ENCODE assay signal across 9 mouse cellular contexts in the genomic region with DNA sequence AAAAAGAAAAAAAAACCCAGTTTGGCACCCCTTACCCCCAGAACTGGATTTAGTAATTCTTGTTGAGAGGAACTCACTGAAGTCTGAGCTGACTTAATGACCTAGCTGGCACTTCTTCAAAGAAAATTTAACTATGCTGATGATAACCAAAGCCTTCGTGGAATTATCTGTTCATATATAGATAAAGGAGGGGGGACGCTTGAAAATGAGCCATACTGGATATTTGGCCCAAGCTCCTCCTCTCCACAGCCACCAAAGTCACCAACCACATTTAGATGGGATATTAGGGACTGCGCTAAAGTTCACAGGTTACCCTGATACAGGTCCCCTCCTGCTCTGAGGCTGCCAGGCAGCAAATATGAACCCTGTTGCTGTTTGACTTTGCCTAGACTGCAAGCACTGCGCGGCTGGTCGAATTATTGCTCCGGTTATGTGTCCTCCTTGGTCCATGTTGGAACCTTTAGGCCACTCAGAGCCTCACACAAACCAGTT. TPM values are rescaled to one million over a fixed set of nuclear protein-coding genes. Genes with fewer than 3 reads are reported as not detected.
DNase-seq lines count a peak whose midpoint lies in the region; ATAC-seq lines count a peak whose summit lies in the region.
"Had no signal": no experiment of that assay in that cellular context is flagged by ENCODE, and none has a peak within 500 bp of the region (broad histone marks: within the 10 kb centered on the region; RNA-seq: fewer than 3 reads in every experiment).

No protein-coding gene starts in this region.

- 50% methylated on average over 7 of the region's 7 CpGs for WGBS in forebrain, embryonic 10.5 days
- 60% methylated on average over 7 of the region's 7 CpGs for WGBS in forebrain, embryonic 15.5 days
- WGBS in neural tube, embryonic 11.5 days, result 62% methylated on average over 7 of the region's 7 CpGs
- WGBS in intestine, embryonic 16.5 days, result 50% methylated on average over 7 of the region's 7 CpGs
- WGBS in stomach, embryonic 14.5 days, result 64% methylated on average over 7 of the region's 7 CpGs
- WGBS in midbrain, embryonic 13.5 days, result 62% methylated on average over 7 of the region's 7 CpGs

- H3K27me3 ChIP-seq in forebrain, embryonic 10.5 days (ENCODE audit: poor library complexity, severe bottlenecking), result peaks cover 41% of the 10 kb centered on the region
- no peaks in the 10 kb centered on the region for H3K27me3 ChIP-seq in forebrain, embryonic 15.5 days
- 0 out of 2 replicates have a peak, but pooled peaks cover 3% of the 10 kb centered on the region for H3K27me3 ChIP-seq in neural tube, embryonic 11.5 days (ENCODE audit: control insufficient read depth, insufficient read depth, low read length)
- no peaks in the 10 kb centered on the region for H3K27me3 ChIP-seq in intestine, embryonic 16.5 days (replicated peaks; ENCODE audit: control insufficient read depth, insufficient read depth, low read length)
- H3K27me3 ChIP-seq in stomach, embryonic 14.5 days (ENCODE audit: control insufficient read depth, insufficient read depth, low read length), result no peaks in the 10 kb centered on the region
- peaks cover 15% of the 10 kb centered on the region for H3K27me3 ChIP-seq in midbrain, embryonic 13.5 days

- DNase-seq in forebrain, embryonic 10.5 days (ENCODE audit: extremely low spot score, low spot score), result no peak
- no peak for DNase-seq in neural tube, embryonic 11.5 days (ENCODE audit: low spot score)
- DNase-seq in neural tube, embryonic 10.5 days (ENCODE audit: extremely low spot score, low spot score), result no peak
- DNase-seq in yolk sac, embryonic 10.5 days (ENCODE audit: low spot score), result no peak

- H3K4me2 ChIP-seq in forebrain, embryonic 15.5 days (replicated peaks), result no peak overlapping the region
- H3K4me2 ChIP-seq in neural tube, embryonic 11.5 days (ENCODE audit: low read depth), result peak overlapping the region; percentile 65; the same call in 1 of the 2 replicates
- peak overlapping the region; percentile 84 for H3K4me2 ChIP-seq in intestine, embryonic 16.5 days (ENCODE audit: low read depth, low read length)
- peak overlapping the region; percentile 81 for H3K4me2 ChIP-seq in stomach, embryonic 14.5 days (replicated peaks; ENCODE audit: low read depth, low read length)
- H3K4me2 ChIP-seq in midbrain, embryonic 13.5 days (replicated peaks), result no peak overlapping the region

- no peaks in the 10 kb centered on the region for H3K9me3 ChIP-seq in forebrain, embryonic 10.5 days
- no peaks in the 10 kb centered on the region for H3K9me3 ChIP-seq in forebrain, embryonic 15.5 days
- H3K9me3 ChIP-seq in neural tube, embryonic 11.5 days (ENCODE audit: control insufficient read depth, low read length), result no peaks in the 10 kb centered on the region
- no peaks in the 10 kb centered on the region for H3K9me3 ChIP-seq in intestine, embryonic 16.5 days (ENCODE audit: control insufficient read depth, low read length)
- no peaks in the 10 kb centered on the region for H3K9me3 ChIP-seq in stomach, embryonic 14.5 days (ENCODE audit: control insufficient read depth, low read depth, low read length)
- no peaks in the 10 kb centered on the region for H3K9me3 ChIP-seq in midbrain, embryonic 13.5 days
- H3K9me3 ChIP-seq: midbrain, embryonic 12.5 days had no signal

- peaks cover 15% of the 10 kb centered on the region for H3K4me1 ChIP-seq in forebrain, embryonic 10.5 days
- peaks cover 10% of the 10 kb centered on the region; the same call in 1 of the 2 replicates for H3K4me1 ChIP-seq in forebrain, embryonic 15.5 days
- H3K4me1 ChIP-seq in neural tube, embryonic 11.5 days (ENCODE audit: control insufficient read depth, insufficient read depth, low read length), result no peaks in the 10 kb centered on the region
- no peaks in the 10 kb centered on the region; the same call in 1 of the 2 replicates for H3K4me1 ChIP-seq in intestine, embryonic 16.5 days (ENCODE audit: control insufficient read depth, insufficient read depth, low read length)
- H3K4me1 ChIP-seq in stomach, embryonic 14.5 days (ENCODE audit: control insufficient read depth, insufficient read depth, low read length), result no peaks in the 10 kb centered on the region
- peaks cover 11% of the 10 kb centered on the region for H3K4me1 ChIP-seq in midbrain, embryonic 13.5 days (replicated peaks)

- ATAC-seq in forebrain, embryonic 15.5 days (replicated peaks), result no peak
- ATAC-seq in neural tube, embryonic 11.5 days (ENCODE audit: insufficient read depth, low FRiP score, low TSS enrichment), result no peak
- ATAC-seq in intestine, embryonic 16.5 days, result no peak
- no peak for ATAC-seq in stomach, embryonic 14.5 days (ENCODE audit: insufficient number of reproducible peaks, insufficient read depth, low FRiP score, low read depth)
- ATAC-seq in midbrain, embryonic 13.5 days, result no peak

- H3K36me3 ChIP-seq in forebrain, embryonic 10.5 days (replicated peaks), result no peaks in the 10 kb centered on the region
- no peaks in the 10 kb centered on the region for H3K36me3 ChIP-seq in forebrain, embryonic 15.5 days
- no peaks in the 10 kb centered on the region for H3K36me3 ChIP-seq in neural tube, embryonic 11.5 days (ENCODE audit: control insufficient read depth, insufficient read depth, low read length)
- H3K36me3 ChIP-seq in intestine, embryonic 16.5 days (ENCODE audit: control insufficient read depth, insufficient read depth, low read length), result no peaks in the 10 kb centered on the region
- H3K36me3 ChIP-seq in stomach, embryonic 14.5 days (ENCODE audit: control insufficient read depth, insufficient read depth, low read length), result no peaks in the 10 kb centered on the region
- no peaks in the 10 kb centered on the region for H3K36me3 ChIP-seq in midbrain, embryonic 13.5 days
- H3K36me3 ChIP-seq: midbrain, embryonic 12.5 days had no signal

- no peak overlapping the region for H3K9ac ChIP-seq in forebrain, embryonic 15.5 days (replicated peaks)
- H3K9ac ChIP-seq in neural tube, embryonic 11.5 days (ENCODE audit: low read length), result no peak overlapping the region
- peak overlapping the region; percentile 72 for H3K9ac ChIP-seq in intestine, embryonic 16.5 days (ENCODE audit: low read depth, low read length)
- H3K9ac ChIP-seq in stomach, embryonic 14.5 days (replicated peaks; ENCODE audit: low read depth, low read length), result no peak overlapping the region
- no peak overlapping the region for H3K9ac ChIP-seq in midbrain, embryonic 13.5 days (replicated peaks)

- H3K4me3 ChIP-seq in forebrain, embryonic 10.5 days, result peak overlapping the region; percentile 60; the same call in 1 of the 2 replicates
- no peak overlapping the region for H3K4me3 ChIP-seq in forebrain, embryonic 15.5 days
- no peak overlapping the region for H3K4me3 ChIP-seq in neural tube, embryonic 11.5 days (ENCODE audit: low read depth, low read length)
- peak overlapping the region; percentile 62 for H3K4me3 ChIP-seq in intestine, embryonic 16.5 days (ENCODE audit: low read length)
- peak overlapping the region; percentile 31 for H3K4me3 ChIP-seq in stomach, embryonic 14.5 days (ENCODE audit: low read depth, low read length)
- H3K4me3 ChIP-seq in midbrain, embryonic 13.5 days (replicated peaks), result no peak overlapping the region

- H3K27ac ChIP-seq in forebrain, embryonic 10.5 days, result no peak overlapping the region
- H3K27ac ChIP-seq in forebrain, embryonic 15.5 days (replicated peaks), result no peak overlapping the region
- no peak overlapping the region for H3K27ac ChIP-seq in neural tube, embryonic 11.5 days (ENCODE audit: low read depth, low read length)
- 0 out of 2 replicates have a peak overlapping the region, but pooled peaks have one; percentile 15 for H3K27ac ChIP-seq in intestine, embryonic 16.5 days (ENCODE audit: low read length)
- H3K27ac ChIP-seq in stomach, embryonic 14.5 days (ENCODE audit: low read length), result no peak overlapping the region
- no peak overlapping the region for H3K27ac ChIP-seq in midbrain, embryonic 13.5 days
- H3K27ac ChIP-seq: midbrain, embryonic 12.5 days had no signal

RNA-seq across cellular contexts. Expression of gene Cd44, which starts 1.2 kb away (rescaled TPM):
- 2.3 and 2.8 TPM in 2 replicates for polyA plus RNA-seq in forebrain, embryonic 10.5 days (2016; fragmentation: Nextera tagmentation; extraction: Ambion mirVana)
- 1.4 and 1.9 TPM in 2 replicates for polyA plus RNA-seq in forebrain, embryonic 15.5 days (2015; fragmentation: Nextera tagmentation; extraction: Ambion mirVana)
- polyA plus RNA-seq in neural tube, embryonic 11.5 days (2014; fragmentation: Nextera tagmentation; extraction: Ambion mirVana), result 2.0 and 2.2 TPM in 2 replicates
- polyA plus RNA-seq in intestine, embryonic 16.5 days (2015; fragmentation: Nextera tagmentation; extraction: Ambion mirVana), result 11.8 and 12.5 TPM in 2 replicates
- 11.3 and 15.4 TPM in 2 replicates for polyA plus RNA-seq in stomach, embryonic 14.5 days (2014; fragmentation: Nextera tagmentation; extraction: Ambion mirVana)
- 1.5 and 2.1 TPM in 2 replicates for polyA plus RNA-seq in midbrain, embryonic 13.5 days (2015; fragmentation: Nextera tagmentation; extraction: Ambion mirVana)

Comparison
In these comparisons a context has a peak if more than half of its experiments do, and no peak if none do; other contexts are left out.
1. H3K4me3 ChIP-seq: peak in forebrain, embryonic 10.5 days (single experiment), intestine, embryonic 16.5 days (single experiment) and stomach, embryonic 14.5 days (single experiment); none in forebrain, embryonic 15.5 days (single experiment), neural tube, embryonic 11.5 days (single experiment) and midbrain, embryonic 13.5 days (single experiment).
2. H3K4me2 ChIP-seq: peak in neural tube, embryonic 11.5 days (single experiment), intestine, embryonic 16.5 days (single experiment) and stomach, embryonic 14.5 days (single experiment); none in forebrain, embryonic 15.5 days (single experiment) and midbrain, embryonic 13.5 days (single experiment).